Mouse (Mus musculus): Measurements from ENCODE around the gene Fam111a. TPM values are rescaled to one million over a fixed set of nuclear protein-coding genes. Genes with fewer than 3 reads are reported as not detected.

Fam111a gene
- polyA plus RNA-seq, 1 experiment from 2014 or later = 6.6 TPM

DNA sequence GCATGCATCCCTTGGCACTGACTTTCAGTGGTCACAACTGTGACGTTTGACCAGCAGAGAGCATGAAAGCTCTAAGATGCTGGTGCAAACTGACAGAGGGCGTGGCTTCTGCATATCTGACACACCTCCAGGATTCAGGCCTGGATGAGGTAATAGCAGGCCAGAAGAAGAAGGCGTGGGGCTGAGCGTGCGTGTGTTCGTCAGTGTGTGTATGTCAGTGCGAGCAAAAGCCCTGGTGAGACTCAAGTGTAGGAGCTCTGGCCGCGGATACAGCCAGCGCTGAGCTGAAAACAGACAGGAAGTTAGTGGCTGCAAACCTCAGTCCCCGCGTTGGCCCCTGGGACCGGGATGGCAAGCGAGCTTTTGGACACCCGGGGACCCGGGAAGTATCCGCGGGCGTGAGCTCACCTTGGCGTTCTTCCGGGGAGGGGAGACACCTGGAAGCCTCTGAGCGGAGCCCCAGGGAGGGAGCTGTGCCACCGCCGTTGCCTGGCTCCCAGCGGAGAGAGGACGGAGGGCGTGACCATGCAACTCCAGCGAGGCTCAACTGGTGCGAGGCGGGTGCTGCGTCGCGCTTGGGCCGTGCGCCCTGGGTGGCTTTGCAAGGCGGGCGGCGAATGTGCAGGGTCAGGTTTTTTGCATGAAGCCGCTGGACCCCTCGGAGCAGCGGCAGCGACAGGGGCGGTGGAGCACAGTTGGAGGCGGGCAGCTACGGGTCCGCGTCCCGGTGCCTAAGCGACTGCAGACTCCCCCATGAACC is 50.2 kb downstream of the Fam111a start:
- Histone ChIP-seq H3K27ac (replicated peaks) (peak overlapping the region; percentile 88), H3K36me3 (no peaks in the 10 kb centered on the region), H3K9ac (peak overlapping the region; percentile 89), H3K4me3 (peak overlapping the region; percentile 83), H3K27me3 (no peaks in the 10 kb centered on the region), H3K4me1 (replicated peaks) (peaks cover 11% of the 10 kb centered on the region), H3K9me3 (no peaks in the 10 kb centered on the region), H3K4me2 (peak overlapping the region; percentile 86)
- peak; percentile 96 for ATAC-seq (ENCODE audit: low FRiP score, low read depth)
- WGBS = 1% methylated on average over 49 of the region's 49 CpGs

DNA sequence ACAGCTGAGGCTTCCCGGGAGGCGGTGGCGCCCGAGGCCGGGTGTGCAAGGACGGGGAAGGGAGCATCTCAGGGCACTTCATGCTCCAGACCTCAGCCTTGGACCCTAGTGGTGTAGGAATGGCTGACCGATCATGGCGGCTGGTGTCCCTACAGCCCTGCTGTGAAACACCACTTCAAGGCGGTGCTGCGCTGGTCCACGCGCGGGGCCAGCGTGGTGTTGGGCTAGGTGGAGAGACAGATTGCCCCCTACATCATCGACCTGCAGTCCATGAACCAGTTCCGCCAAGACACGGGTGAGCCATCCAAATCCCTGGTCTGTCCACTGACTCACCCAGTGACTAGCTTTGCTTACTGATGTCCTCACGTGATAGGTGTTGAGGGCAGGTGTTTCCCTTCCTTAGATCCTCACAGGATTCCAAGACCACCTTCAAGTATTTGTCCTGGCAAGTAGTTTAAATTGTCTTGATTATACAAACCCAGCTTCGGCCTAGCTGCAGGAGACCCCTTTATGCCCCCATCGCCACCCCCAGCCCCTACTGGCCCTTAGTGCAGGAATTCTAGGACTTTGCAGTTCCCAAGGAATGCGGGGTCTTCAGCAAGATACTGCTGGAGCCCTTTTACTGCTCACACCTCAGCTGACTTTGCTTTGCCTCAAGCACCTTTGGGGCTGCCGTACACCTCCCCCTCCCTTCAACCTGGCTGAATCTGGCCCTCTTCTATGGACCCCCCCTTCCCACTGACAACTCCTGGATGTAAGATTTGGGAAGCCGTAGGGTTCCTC is 50.9 kb downstream of the Fam111a start:
- peaks cover 11% of the 10 kb centered on the region for H3K4me1 ChIP-seq (replicated peaks)
- WGBS = 17% methylated on average over 23 of the region's 23 CpGs
- no peaks in the 10 kb centered on the region for H3K9me3 ChIP-seq

GRCm38 (mm10) chr19:12597073-12597405 is 51.5 kb downstream of the Fam111a start:
- no peaks in the 10 kb centered on the region for H3K27me3 ChIP-seq
- peaks cover 11% of the 10 kb centered on the region for H3K4me1 ChIP-seq (replicated peaks)
- WGBS = 52% methylated on average over 3 of the region's 3 CpGs
- peak overlapping the region; percentile 89 for H3K9ac ChIP-seq
- no peaks in the 10 kb centered on the region for H3K36me3 ChIP-seq
- H3K4me2 ChIP-seq = peak overlapping the region; percentile 86
- no peaks in the 10 kb centered on the region for H3K9me3 ChIP-seq
- peak overlapping the region; percentile 88 for H3K27ac ChIP-seq (replicated peaks)
- 0 out of 2 replicates have a peak, but pooled peaks have one; percentile 7 for ATAC-seq (ENCODE audit: low FRiP score, low read depth)
- peak overlapping the region; percentile 83 for H3K4me3 ChIP-seq

More for the DNA sequence above, 50.9 kb downstream of the Fam111a start:
- ATAC-seq (ENCODE audit: low FRiP score, low read depth) = peak; percentile 57
- Histone ChIP-seq H3K27me3 (no peaks in the 10 kb centered on the region), H3K27ac (replicated peaks) (peak overlapping the region; percentile 88), H3K4me3 (peak overlapping the region; percentile 83), H3K36me3 (no peaks in the 10 kb centered on the region), H3K4me2 (peak overlapping the region; percentile 86), H3K9ac (peak overlapping the region; percentile 89)

- Histone ChIP-seq H3K4me1 (replicated peaks) (peaks cover 11% of the 10 kb centered on the region), H3K27ac (replicated peaks) (no peak overlapping the region), H3K4me2 (no peak overlapping the region), H3K9ac (no peak overlapping the region), H3K27me3 (no peaks in the 10 kb centered on the region), H3K9me3 (no peaks in the 10 kb centered on the region), H3K36me3 (no peaks in the 10 kb centered on the region), H3K4me3 (no peak overlapping the region)
- ATAC-seq (ENCODE audit: low FRiP score, low read depth) = no peak
- WGBS = 81% methylated on average over 3 of the region's 3 CpGs
Observed at GRCm38 (mm10) chr19:12598674-12599073, 53.1 kb downstream of the Fam111a start.

DNA sequence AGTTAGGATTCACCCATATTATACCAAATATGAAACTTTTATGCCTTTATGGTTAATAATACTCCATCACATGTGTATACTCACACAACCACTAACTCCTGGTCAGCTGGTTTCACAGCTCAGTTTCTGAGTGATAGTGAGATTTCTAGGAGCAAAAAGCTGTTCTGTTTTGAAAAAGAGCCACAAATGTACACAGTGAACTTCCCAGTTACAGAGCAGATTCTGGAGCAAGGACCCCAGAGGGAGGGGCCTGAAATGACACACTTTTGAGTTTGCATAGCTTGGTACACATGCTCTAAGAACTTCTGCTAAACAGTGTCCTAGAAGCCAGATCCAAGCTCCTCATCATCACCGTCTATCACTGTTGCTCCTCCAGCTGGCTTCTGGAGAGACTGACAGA is 54.1 kb downstream of the Fam111a start, which contains the start of gene Gm4952:
Gm4952 (plus strand) TSS at position 301 of the 400 bp plus-strand sequence.
- Histone ChIP-seq H3K36me3 (no peaks in the 10 kb centered on the region), H3K4me1 (replicated peaks) (peaks cover 11% of the 10 kb centered on the region), H3K9me3 (no peaks in the 10 kb centered on the region), H3K4me3 (no peak within 1 kb of the TSS), H3K4me2 (no peak within 1 kb of the TSS), H3K27ac (replicated peaks) (no peak within 1 kb of the TSS), H3K9ac (no peak within 1 kb of the TSS), H3K27me3 (no peaks in the 10 kb centered on the region)
- WGBS = 69% methylated on average over 1 of the region's 1 CpGs
- ATAC-seq (ENCODE audit: low FRiP score, low read depth) = no peak

DNA sequence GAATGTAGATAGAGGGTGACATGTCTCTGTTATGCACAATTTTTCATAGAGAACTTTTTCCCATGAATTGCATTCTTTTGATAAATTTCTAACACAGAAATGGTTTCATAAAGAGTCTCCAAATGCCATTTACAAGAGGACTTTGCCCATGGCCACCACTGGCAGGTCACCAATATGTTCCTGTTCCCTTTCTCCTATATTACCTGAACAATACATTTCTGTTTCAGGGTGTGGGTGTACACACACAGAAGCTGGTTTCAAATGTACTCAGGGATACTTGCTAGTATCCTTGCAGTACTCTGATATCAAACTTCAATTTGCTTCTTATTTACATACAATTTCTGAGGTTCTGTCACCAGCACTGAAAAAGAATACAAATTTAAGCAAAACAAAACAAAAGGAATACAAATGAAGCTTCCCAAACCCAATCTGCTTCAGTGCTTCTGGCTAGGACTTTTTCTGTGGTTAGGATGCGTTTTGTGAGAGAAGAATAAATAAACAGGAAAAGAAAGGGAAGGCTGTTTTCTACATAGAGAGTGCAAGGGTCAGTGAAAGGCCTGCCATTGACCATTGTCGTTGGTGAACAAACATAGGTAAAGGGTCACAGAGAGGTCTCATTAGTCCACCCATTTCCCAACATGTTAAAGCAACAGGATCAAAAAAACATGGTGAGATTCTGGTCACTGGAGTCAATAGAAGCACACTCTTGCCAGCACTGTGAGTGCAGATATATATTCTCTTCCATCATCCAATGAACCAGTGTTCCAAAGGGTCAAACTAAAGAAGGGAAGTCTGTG is 55.3 kb downstream of the Fam111a start:
- H3K4me2 ChIP-seq = no peak overlapping the region
- no peaks in the 10 kb centered on the region for H3K27me3 ChIP-seq
- no peaks in the 10 kb centered on the region for H3K36me3 ChIP-seq
- H3K27ac ChIP-seq (replicated peaks) = no peak overlapping the region
- H3K4me3 ChIP-seq = no peak overlapping the region
- H3K9me3 ChIP-seq = no peaks in the 10 kb centered on the region
- 18% methylated on average over 2 of the region's 2 CpGs for WGBS
- no peak overlapping the region for H3K9ac ChIP-seq
- H3K4me1 ChIP-seq (replicated peaks) = peaks cover 11% of the 10 kb centered on the region
- no peak for ATAC-seq (ENCODE audit: low FRiP score, low read depth)

GRCm38 (mm10) chr19:12608336-12608735 is 62.8 kb downstream of the Fam111a start:
- Histone ChIP-seq H3K9ac (no peak overlapping the region), H3K9me3 (no peaks in the 10 kb centered on the region), H3K27ac (replicated peaks) (no peak overlapping the region), H3K36me3 (no peaks in the 10 kb centered on the region), H3K4me2 (no peak overlapping the region), H3K4me3 (no peak overlapping the region), H3K27me3 (no peaks in the 10 kb centered on the region), H3K4me1 (replicated peaks) (no peaks in the 10 kb centered on the region)
- ATAC-seq (ENCODE audit: low FRiP score, low read depth) = no peak

DNA sequence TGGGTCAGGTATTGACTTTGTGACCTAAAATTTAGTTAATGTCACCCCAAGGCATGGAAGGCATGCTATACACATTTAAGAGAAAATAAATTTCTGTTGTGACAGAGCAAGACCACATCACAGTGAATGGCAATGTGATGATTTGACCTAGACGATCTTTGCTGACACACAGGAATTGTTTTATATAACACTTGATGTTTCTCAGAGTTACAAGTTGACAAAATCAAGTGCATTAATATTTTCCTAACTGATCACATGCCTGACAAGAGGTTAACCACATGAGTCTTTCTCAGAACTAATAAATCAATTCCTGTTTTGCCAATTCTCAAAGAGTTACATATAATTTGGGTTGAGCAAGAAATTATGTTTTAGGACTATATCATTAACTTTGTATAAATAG is 68.1 kb downstream of the Fam111a start:
- Histone ChIP-seq H3K9me3 (no peaks in the 10 kb centered on the region), H3K4me2 (no peak overlapping the region)

GRCm38 (mm10) chr19:12633176-12633575 is 87.6 kb downstream of the Fam111a start, which contains the start of gene Glyat:
Gene Glyat, plus strand, starts transcription at chr19:12633308.
- Histone ChIP-seq H3K4me3 (no peak within 1 kb of the TSS), H3K27me3 (no peaks in the 10 kb centered on the region), H3K4me1 (replicated peaks) (no peaks in the 10 kb centered on the region), H3K9me3 (no peaks in the 10 kb centered on the region), H3K27ac (replicated peaks) (no peak within 1 kb of the TSS), H3K36me3 (no peaks in the 10 kb centered on the region), H3K9ac (no peak within 1 kb of the TSS), H3K4me2 (no peak within 1 kb of the TSS)
- 83% methylated on average over 4 of the region's 4 CpGs for WGBS
- ATAC-seq (ENCODE audit: low FRiP score, low read depth) = no peak

More for the DNA sequence above, 68.1 kb downstream of the Fam111a start:
- Histone ChIP-seq H3K27me3 (no peaks in the 10 kb centered on the region), H3K27ac (replicated peaks) (no peak overlapping the region), H3K4me1 (replicated peaks) (no peaks in the 10 kb centered on the region), H3K36me3 (no peaks in the 10 kb centered on the region), H3K9ac (no peak overlapping the region), H3K4me3 (no peak overlapping the region)
- WGBS = 86% methylated on average over 1 of the region's 1 CpGs
- no peak for ATAC-seq (ENCODE audit: low FRiP score, low read depth)

- H3K9ac ChIP-seq = no peak overlapping the region
- H3K4me1 ChIP-seq (replicated peaks) = no peaks in the 10 kb centered on the region
- no peaks in the 10 kb centered on the region for H3K36me3 ChIP-seq
- H3K9me3 ChIP-seq = no peaks in the 10 kb centered on the region
- H3K27me3 ChIP-seq = no peaks in the 10 kb centered on the region
- H3K4me3 ChIP-seq = no peak overlapping the region
- no peak overlapping the region for H3K27ac ChIP-seq (replicated peaks)
- 91% methylated on average over 3 of the region's 3 CpGs for WGBS
- no peak overlapping the region for H3K4me2 ChIP-seq
- no peak for ATAC-seq (ENCODE audit: low FRiP score, low read depth)
Observed at GRCm38 (mm10) chr19:12634259-12634658, 88.7 kb downstream of the Fam111a start.

DNA sequence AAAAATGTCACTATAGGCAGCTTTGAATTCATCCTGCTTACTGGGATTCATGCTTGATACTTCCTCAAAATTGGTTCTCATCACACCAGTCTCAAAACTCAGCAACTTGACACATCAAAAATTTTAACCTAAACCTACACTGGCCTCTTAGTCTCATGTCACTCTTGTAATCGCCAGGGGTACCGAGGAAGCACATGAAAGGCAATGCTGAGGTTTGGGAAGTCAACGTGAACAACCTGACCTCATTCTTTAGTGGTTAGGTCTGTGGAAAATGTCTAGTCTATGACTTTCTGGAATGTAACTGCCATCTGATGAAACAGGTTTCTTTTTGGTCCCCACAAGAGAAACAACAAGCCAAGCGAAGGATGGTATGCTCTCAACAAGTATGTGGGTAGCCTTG is 89.4 kb downstream of the Fam111a start:
- no peaks in the 10 kb centered on the region for H3K9me3 ChIP-seq
- WGBS = 91% methylated on average over 4 of the region's 4 CpGs
- no peak overlapping the region for H3K27ac ChIP-seq (replicated peaks)
- no peak for ATAC-seq (ENCODE audit: low FRiP score, low read depth)
- no peaks in the 10 kb centered on the region for H3K27me3 ChIP-seq
- H3K4me3 ChIP-seq = no peak overlapping the region
- H3K36me3 ChIP-seq = no peaks in the 10 kb centered on the region
- no peaks in the 10 kb centered on the region for H3K4me1 ChIP-seq (replicated peaks)
- no peak overlapping the region for H3K4me2 ChIP-seq
- H3K9ac ChIP-seq = no peak overlapping the region

GRCm38 (mm10) chr19:12636863-12637262 is 91.3 kb downstream of the Fam111a start:
- H3K9ac ChIP-seq = no peak overlapping the region
- no peaks in the 10 kb centered on the region for H3K36me3 ChIP-seq
- H3K4me2 ChIP-seq = no peak overlapping the region
- no peak overlapping the region for H3K27ac ChIP-seq (replicated peaks)
- no peaks in the 10 kb centered on the region for H3K9me3 ChIP-seq
- H3K4me1 ChIP-seq (replicated peaks) = no peaks in the 10 kb centered on the region
- H3K27me3 ChIP-seq = no peaks in the 10 kb centered on the region
- H3K4me3 ChIP-seq = no peak overlapping the region
- no peak for ATAC-seq (ENCODE audit: low FRiP score, low read depth)
- 83% methylated on average over 3 of the region's 3 CpGs for WGBS
